Mouse (Mus musculus) cerebellum, adult 9-10 months (tissue): ENCODE measurements around the gene Gpc3.
"Not testable (repeated sequence)": the region's sequence is repeated elsewhere in the genome, so short reads cannot be mapped to it uniquely, and the experiment has no call there.

Experiments
- DNase-seq: peaks from one replicate; pipeline ENCODE4 v3.0.0; 2022

The Gpc3 gene

DNA sequence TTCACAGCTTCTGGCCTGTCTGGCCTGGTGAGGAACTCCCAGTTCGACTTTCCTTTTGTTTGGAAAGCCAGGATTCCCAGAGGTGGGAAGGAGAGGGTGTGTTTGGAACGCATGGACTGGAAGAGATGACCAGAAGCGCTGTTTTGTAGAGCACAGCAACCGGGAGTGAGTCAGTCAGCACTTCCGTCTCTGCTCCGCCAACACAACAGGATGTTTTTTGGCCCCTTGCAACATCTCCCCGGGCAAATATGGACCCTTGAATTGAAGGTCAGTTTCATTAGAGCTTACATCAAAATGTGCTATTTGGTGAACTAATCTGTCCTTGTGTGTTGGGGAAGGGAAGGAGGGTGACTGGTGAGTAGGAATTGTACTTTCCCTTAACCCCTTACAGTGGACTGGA, 340.7 kb downstream of the Gpc3 start:
- DNase-seq, result no peak

DNA sequence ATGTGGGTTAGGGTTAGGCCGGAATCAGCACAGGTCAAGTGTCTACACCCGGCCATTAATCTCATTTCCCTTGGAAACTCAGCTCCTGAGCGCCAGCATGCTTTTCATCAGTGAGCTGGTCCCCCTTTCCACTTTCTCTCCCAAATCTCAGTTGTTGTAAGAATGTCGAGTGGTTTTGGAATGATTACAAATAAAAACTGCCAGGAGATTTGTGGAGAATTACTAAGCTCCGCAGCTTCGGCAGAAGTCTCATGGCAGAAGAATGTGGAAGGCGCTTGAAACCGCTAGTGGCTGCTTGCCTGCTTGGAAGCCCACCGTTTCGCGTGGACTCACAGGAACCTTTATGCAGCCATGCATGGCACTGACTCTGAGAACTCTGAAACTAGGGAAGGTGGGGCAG, 351.8 kb downstream of the Gpc3 start:
- DNase-seq, result no peak

DNA sequence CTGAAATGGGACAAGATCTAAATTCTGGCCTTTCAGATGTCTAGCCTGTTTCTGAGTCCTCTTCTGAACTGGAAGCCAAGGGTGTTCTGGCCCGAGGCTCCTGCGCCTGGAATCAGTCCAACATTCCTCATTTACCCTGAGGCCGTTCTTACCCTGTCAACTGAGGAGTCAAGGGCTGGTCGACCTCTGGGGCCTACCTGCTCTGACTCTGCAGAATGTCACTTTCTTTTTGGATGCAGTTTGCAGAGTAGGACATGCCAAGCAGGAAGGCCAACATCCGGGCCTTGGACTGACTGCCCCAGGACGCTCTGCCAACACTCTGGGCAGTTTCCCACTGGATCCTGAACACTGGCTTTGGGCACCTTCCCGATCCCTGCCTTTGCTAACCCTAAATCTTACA, 352.2 kb downstream of the Gpc3 start:
- DNase-seq, result no peak

GRCm38 (mm10) chrX:52259771-52260170, 354.0 kb downstream of the Gpc3 start:
- not testable (repeated sequence) for DNase-seq

DNA sequence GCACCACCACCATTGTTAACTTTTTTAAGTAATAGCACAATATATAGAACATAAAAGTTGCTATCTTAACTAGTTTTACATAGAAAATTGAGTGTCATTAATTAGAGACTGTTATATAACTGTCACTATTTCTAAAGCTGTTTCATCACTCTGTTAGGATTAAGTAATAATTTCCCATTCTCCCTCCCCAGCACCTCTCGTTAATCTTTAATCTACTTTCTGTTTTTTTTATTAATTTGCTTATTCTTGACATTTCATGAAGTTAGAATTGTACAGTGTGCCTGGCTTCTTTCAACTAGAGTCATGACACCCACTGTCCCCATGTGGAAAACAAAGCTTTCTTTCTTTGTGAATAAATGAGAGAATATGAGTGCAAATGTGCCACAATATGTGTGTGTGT, 359.2 kb downstream of the Gpc3 start:
- DNase-seq, result no peak

DNA sequence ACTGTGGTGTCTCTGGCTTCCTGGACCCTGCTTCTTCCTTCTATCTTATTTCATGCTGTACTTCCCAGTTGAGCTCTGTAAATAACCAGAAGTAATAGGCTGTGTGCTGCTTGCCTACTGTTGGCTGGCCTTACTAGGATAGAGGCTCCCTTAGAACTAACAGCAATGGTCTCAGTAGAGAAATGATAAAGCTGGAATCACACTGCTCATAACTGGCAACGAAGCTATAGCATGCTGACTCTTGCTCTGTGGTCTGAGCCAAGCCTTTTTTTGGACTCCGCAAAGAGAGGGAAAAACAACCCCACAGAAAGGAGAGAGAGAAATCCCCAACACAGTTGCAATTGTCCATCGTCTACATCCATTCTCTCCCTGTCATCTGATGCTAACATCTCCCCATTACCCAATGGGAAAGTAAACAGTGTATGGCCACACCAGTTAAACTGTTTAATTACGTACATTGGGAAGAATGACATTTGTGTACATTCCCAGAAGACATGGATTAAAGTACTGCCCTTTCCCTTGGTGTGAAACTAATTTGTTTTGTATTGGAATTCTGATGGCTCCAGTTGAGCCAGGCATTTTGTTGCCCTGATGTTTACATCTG, 368.0 kb downstream of the Gpc3 start:
- no peak for DNase-seq

DNA sequence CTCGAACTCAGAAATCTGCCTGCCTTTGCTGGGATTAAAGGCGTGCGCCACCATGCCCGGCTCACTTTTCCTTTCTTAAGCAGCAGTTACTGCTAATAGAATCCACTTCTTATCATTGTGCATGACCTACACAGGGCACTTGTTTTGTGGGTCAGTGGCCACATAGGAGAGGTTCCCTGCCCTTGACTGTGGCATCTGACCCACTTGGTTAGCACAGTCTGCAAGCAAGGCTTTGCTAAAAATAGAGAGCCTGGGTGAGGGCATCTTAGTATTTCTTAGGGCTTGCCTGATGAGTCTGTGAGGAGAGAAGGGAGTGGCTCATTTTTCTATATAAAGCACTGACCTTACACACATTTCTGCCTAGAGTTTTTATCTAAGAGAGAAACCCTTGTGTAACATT, 376.3 kb downstream of the Gpc3 start:
- no peak for DNase-seq

DNA sequence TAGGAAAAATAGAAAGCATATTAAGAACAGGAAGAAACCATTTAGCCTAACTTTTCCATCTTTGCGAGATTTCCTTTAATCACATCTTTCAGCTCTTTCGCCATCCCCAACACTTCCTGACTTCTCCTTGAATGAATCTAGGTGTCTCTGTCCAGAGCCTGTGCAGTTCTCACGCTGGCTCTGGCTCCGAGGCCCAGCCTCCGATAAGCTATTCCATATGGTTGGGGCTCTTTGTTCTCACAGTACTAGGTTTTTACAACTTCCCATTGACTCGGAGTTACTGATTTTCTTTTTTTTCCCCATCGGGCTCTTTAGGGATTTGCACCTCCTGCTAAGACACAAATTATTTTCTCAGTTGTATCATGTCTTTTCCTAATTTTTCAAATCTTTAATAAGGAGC, 381.8 kb downstream of the Gpc3 start:
- no peak for DNase-seq

DNA sequence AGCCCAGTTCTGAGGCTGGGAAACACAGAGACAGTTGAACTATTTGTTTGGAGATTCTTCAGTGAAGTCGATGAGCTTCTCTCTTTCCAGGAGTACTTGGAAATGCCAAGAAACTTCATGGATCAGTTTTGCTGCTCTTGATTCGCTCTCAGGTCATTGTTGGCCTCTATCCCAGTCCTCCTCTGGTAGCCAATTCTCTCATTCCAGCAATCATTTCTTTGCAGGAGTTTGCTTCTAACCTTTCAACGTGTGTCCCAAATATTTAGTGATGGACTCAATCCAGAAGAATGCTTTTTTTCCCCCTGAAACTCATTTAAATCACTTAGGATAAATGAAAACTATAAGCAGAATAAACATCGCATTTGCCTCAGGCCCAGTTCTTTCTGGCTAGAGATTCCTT, 383.0 kb downstream of the Gpc3 start:
- DNase-seq, result no peak
